Mouse (Mus musculus) liver, adult 2 months (tissue): ENCODE measurements at regions not wholly inside any gene's neighbourhood (a gene's known extent, or its start where the extent isn't known, plus 50 kb on each side); places are given as distances from the start of the nearest gene placed in this dataset.

ENCODE experiments used
- CTCF ChIP-seq: fragments of 200-500 bp; IDR thresholded peaks from 2 replicates; pipeline ENCODE4 v1.5.1; 2011; ENCODE audit warnings: low read depth, low read length, control low read depth
- POLR2A ChIP-seq: fragments of 200-500 bp; IDR thresholded peaks from 2 replicates; pipeline ENCODE4 v1.6.1; 2011; ENCODE audit warnings: low read length, control low read depth; ENCODE audit not compliant: insufficient read depth; ENCODE audit errors: extremely low read depth

DNA sequence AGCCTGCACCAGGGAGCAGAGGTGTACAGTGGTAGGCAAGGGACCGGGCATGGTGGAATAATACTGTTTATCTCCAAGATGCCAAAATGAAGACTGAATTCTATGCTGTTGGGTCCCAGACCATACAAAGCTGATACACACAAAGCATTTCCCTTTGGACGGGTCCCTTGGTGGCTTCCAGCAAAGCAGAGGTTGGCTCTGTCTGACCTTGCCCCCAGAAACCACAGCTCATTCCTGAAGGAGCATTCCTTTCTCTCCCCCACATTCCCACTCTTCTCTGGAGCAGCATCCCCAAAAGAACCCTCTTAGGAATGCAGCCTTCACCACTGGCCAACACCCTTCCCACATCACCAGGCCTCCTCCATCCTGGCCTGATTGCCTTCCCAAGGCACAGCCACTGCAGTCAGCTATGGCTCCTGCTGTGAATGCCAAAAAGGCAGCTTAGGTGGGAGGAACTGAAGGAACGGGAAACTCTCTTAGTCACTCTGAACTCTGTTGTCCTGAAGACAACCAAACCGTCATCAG lies 212.4 kb upstream of the Dio3 start:
- TF ChIP-seq POLR2A (no peak), CTCF (no peak)
